Mouse (Mus musculus): Measurements from ENCODE around the gene Cers5. TPM values are rescaled to one million over a fixed set of nuclear protein-coding genes. Genes with fewer than 3 reads are reported as not detected.
"Not testable (repeated sequence)": the region's sequence is repeated elsewhere in the genome, so short reads cannot be mapped to it uniquely, and the experiment has no call there.

Cers5 gene
- 9.4 and 19.7 TPM in 2 replicates for total RNA-seq (2015; ENCODE audit: low replicate concordance)
- total RNA-seq (2017; ENCODE audit: low replicate concordance): 3.3 and 7.6 TPM in 2 replicates

DNA sequence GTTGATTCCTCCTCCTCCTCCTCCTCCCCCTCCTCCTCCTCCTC, at the start of gene Cers5:
Cers5 (minus strand) TSS at position 5 of the 44 bp plus-strand sequence.
- ATAC-seq (replicated peaks; ENCODE audit: low FRiP score, poor library complexity, severe bottlenecking): not testable (repeated sequence)

DNA sequence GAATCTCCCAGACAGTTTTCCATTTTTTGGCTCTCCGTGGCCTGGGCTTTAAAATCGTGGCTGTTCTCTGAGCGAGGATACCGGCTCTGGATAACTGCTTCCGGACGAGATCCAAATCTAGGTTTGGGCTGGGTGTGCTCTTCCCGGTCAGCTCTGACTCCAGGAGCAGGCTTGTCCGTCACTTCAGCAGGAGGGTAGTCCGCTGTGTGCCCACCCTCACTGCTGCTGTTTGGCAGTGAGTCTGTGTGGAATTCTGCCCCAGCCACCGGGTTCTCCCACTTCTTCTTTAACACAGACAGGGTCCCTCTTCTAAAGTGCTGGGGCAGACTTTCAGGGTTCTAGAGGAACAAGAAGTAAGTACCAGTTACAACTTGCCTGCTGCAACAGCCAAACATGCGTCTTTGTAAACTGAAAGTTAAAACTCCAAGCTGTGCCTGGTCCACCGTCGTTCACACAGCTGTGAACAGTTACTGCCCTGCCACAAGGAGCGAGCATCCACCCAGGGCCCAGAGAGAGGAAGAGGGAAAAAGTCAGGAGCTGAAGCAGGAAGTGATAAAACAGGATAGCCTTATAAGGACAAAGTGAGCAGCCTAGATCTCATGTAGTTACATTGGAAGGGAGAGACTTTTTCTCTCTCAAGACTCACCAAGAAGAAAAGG, 47.1 kb upstream of the Cers5 start:
- ATAC-seq (replicated peaks; ENCODE audit: low FRiP score, poor library complexity, severe bottlenecking): no peak

DNA sequence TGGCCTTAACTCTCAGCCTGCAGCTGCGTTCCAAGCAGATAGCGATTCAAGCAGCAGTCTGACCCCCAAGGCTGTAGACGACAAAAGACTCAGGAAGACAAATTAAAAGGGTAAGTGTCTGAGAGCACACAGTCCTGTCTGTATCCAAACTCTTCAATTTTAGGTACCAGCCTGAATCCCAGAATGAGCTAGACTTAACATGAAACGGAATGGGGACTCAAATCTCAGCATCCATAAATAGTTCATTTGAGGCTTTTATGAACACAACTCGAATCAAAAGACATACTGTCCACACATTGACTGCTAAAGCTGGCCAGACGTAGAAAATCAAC, 46.4 kb upstream of the Cers5 start:
- ATAC-seq (replicated peaks; ENCODE audit: low FRiP score, poor library complexity, severe bottlenecking): no peak

- ATAC-seq (replicated peaks; ENCODE audit: low FRiP score, poor library complexity, severe bottlenecking): no peak
Observed at GRCm38 (mm10) chr15:99818321-99819108, 45.8 kb upstream of the Cers5 start.

DNA sequence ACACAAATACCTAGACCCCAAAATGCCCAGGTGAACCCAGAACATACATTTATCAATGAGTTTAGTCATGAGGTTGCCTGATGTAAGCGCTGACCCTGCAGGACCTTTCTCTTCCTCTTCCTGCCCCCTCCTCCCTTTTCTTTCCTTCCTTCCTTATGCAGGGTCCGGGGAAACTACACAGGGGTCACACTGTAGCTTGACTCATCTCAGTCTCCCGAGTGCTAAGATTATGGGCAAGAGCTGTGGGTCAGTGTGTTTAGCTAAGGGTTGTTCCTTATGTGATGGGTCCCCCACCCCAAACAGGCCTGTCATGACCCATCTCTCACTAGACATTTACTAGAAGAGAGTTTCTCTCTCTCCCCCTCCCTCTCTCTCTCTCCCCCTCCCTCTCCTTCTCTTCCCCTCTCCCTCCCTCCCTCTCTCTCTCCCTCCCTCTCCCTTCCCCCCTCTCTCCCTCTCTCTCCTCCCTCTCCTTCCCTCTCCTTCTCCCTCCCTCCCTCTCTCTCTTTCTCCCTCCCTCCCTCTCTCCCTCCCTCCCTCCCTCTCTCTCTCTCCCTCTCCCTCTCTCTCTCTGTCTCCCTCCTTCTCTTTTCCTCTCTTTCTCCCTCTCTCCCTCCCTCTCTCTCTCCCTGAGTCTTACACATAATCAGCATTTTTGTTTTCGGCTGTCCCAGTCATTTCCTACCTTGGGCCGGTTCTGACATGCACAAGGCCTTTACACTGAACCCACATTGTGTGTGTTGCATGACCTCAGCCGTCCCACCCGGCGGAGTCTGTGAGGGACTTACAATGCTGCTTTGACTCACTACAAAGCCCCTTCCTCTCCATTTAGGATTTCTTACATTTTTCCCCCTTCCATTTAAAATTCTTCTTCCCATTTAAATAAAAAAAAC, 44.9 kb upstream of the Cers5 start:
- ATAC-seq (replicated peaks; ENCODE audit: low FRiP score, poor library complexity, severe bottlenecking): no peak

GRCm38 (mm10) chr15:99815999-99816398, 43.3 kb upstream of the Cers5 start:
- no peak for ATAC-seq (replicated peaks; ENCODE audit: low FRiP score, poor library complexity, severe bottlenecking)

DNA sequence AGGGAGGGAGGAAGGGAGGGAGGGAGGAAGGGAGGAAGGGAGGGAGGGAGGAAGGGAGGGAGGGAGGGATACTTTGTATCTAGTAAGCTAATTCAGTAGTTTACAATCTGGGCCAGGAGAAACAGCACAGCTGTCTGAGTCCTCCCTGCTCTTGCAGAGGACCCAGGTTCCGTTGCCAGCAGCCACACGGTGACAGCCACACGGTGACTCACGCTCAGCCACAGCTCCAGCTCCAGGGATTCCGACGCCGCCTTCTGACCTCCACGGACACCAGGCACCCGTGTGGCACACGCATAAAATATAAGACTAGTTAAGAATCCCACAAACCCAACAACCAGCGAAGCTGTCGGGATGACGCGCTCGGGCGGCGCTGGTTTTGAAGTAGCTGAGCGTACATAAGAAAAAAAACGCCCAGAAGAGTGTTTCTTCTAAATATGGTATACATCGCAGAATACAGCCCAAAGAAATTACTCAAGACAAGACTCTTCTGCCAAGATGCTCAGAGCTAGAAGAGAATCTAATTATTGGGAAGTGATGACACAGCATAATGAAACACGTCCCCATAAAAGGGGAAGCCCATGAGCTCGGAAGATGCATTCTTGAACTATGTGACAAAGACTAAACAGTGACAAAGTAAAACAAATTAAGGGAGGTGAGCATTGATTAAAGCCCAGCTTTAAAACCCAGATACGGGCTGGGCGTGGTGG, 42.0 kb upstream of the Cers5 start:
- no peak for ATAC-seq (replicated peaks; ENCODE audit: low FRiP score, poor library complexity, severe bottlenecking)

- no peak for ATAC-seq (replicated peaks; ENCODE audit: low FRiP score, poor library complexity, severe bottlenecking)
Observed at GRCm38 (mm10) chr15:99813639-99814038, 41.0 kb upstream of the Cers5 start.

DNA sequence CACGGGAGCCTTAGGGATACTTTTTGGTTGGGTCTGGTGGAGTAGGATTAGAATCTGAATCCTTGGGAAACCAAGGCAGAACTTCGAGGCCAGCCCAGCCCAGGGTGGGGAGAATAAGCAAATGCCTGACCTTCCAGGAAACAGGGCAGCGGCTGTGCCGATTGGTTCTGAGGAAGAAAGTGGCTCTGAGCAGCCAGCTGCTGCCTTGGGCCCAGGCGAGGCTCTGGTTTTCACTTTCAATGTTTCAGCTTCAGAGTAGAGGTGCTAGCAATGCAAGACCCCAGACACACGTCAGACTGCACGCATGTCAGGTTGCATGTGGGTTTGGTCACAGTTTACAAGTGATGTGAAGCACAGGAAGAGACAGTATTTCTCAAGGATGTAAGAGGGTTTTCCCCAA, 39.4 kb upstream of the Cers5 start:
- ATAC-seq (replicated peaks; ENCODE audit: low FRiP score, poor library complexity, severe bottlenecking): no peak

- no peak for ATAC-seq (replicated peaks; ENCODE audit: low FRiP score, poor library complexity, severe bottlenecking)
Observed at GRCm38 (mm10) chr15:99807776-99808735, 35.4 kb upstream of the Cers5 start.

- ATAC-seq (replicated peaks; ENCODE audit: low FRiP score, poor library complexity, severe bottlenecking): no peak
Observed at GRCm38 (mm10) chr15:99806171-99806570, 33.5 kb upstream of the Cers5 start.

GRCm38 (mm10) chr15:99805673-99806072, 33.0 kb upstream of the Cers5 start:
- no peak for ATAC-seq (replicated peaks; ENCODE audit: low FRiP score, poor library complexity, severe bottlenecking)

- no peak for ATAC-seq (replicated peaks; ENCODE audit: low FRiP score, poor library complexity, severe bottlenecking)
Observed at GRCm38 (mm10) chr15:99803186-99803644, 30.5 kb upstream of the Cers5 start.

DNA sequence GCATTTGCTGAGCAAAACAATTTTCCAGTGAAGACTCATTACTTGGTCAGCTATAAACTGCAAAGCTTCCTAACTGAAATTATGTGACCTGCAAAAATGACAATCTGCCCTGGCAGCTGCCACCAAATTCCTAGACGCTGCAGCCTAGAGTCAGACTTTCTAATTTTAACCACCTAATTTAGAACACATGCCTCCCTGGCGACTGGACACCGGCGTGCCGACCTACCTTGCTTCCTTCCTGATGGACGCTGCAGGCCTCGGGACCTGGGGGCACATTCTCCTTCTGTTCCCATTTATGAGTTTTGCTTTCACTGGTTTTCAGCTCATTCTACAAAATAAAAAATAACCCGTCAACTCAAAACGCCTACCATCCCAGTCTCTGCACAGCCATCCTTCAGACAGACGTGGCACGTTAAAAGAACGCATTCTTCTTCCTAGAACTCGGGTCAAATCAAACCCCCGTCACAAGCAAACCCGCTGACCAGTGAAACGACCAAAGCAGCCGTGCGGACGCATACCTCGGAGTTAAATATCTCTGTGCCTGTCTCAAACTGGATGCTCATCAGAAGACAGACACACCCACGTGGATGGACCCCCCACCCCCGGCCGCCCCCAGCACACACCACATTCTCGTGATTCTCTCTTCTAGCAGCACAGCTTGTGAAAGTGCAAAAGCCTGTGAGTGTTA, 29.3 kb upstream of the Cers5 start:
- ATAC-seq (replicated peaks; ENCODE audit: low FRiP score, poor library complexity, severe bottlenecking): no peak

DNA sequence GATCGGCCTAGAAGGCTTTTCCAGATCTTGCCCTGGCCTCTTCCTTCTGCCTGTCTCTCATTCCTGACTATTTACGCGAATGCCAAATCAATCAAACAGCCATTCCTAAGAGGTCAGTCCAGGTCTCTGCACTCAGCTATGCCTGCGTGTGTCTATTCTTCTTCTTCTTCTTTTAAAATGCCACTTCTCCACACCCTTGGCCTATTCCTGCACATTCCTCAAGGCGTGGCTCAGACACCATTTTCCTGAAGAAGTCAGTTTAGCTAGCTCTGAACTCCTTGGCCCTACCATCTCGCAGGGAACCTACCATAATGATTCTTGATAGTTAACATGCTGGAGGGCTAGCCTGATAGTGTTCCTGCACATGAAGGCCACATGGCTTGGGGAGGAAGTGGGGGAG, 27.0 kb upstream of the Cers5 start:
- no peak for ATAC-seq (replicated peaks; ENCODE audit: low FRiP score, poor library complexity, severe bottlenecking)

- no peak for ATAC-seq (replicated peaks; ENCODE audit: low FRiP score, poor library complexity, severe bottlenecking)
Observed at GRCm38 (mm10) chr15:99797898-99798297, 25.2 kb upstream of the Cers5 start.

GRCm38 (mm10) chr15:99796735-99797134, 24.1 kb upstream of the Cers5 start:
- ATAC-seq (replicated peaks; ENCODE audit: low FRiP score, poor library complexity, severe bottlenecking): no peak

DNA sequence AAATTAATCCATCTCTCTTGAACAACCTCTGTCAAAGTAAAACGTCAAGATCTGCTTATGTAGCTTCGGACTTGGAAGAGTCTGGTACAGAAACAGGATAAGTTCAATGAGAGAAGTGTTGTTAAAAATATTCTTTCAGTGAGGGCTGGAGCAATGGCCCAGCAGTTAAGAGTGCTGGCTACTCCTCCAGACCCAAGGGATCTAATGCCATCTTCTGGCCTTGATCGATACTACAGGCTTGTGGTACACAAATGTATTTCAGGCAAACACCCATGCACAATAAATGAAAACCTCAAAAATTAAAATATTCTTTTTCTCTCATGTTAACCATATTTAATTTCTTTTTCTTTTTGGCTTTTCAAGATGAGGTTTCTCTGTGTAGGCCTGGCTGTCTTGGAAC, 23.4 kb upstream of the Cers5 start:
- ATAC-seq (replicated peaks; ENCODE audit: low FRiP score, poor library complexity, severe bottlenecking): no peak

All from erythroid progenitor cell, adult 5-6 weeks (primary cell).